ENCODE assay signal across 9 mouse cellular contexts in genomic region chr2:28688431-28688830, GRCm38 (mm10). TPM values are rescaled to one million over a fixed set of nuclear protein-coding genes. Genes with fewer than 3 reads are reported as not detected.
DNase-seq lines count a peak whose midpoint lies in the region; ATAC-seq and TF ChIP-seq lines count a peak whose summit lies in the region.
"Had no signal": no experiment of that assay in that cellular context is flagged by ENCODE, and none has a peak within 500 bp of the region (broad histone marks: within the 10 kb centered on the region; RNA-seq: fewer than 3 reads in every experiment).

No protein-coding gene starts in this region.

- no peaks in the 10 kb centered on the region for H3K27me3 ChIP-seq in hindbrain, embryonic 10.5 days (ENCODE audit: insufficient read depth, poor library complexity, severe bottlenecking)
- H3K27me3 ChIP-seq in hindbrain, embryonic 13.5 days: no peaks in the 10 kb centered on the region
- no peaks in the 10 kb centered on the region for H3K27me3 ChIP-seq in testis, adult 2 months (ENCODE audit: control insufficient read depth, insufficient read depth, low read length)

- H3K36me3 ChIP-seq in hindbrain, embryonic 10.5 days: peaks cover 58% of the 10 kb centered on the region
- H3K36me3 ChIP-seq in hindbrain, embryonic 13.5 days: peaks cover 65% of the 10 kb centered on the region
- H3K36me3 ChIP-seq in testis, adult 2 months (ENCODE audit: control insufficient read depth, insufficient read depth, low read length): peaks cover 2% of the 10 kb centered on the region

- no peaks in the 10 kb centered on the region for H3K4me1 ChIP-seq in hindbrain, embryonic 10.5 days (replicated peaks)
- no peaks in the 10 kb centered on the region; the same call in 1 of the 2 replicates for H3K4me1 ChIP-seq in hindbrain, embryonic 13.5 days (replicated peaks)
- H3K4me1 ChIP-seq in testis, adult 2 months (ENCODE audit: control insufficient read depth, insufficient read depth, low read length): no peaks in the 10 kb centered on the region

- H3K4me3 ChIP-seq in hindbrain, embryonic 10.5 days: no peak overlapping the region
- H3K4me3 ChIP-seq in hindbrain, embryonic 13.5 days: no peak overlapping the region
- H3K4me3 ChIP-seq in testis, adult 2 months (ENCODE audit: control insufficient read depth, low read depth, low read length): no peak overlapping the region

- no peak overlapping the region for H3K27ac ChIP-seq in hindbrain, embryonic 10.5 days
- no peak overlapping the region for H3K27ac ChIP-seq in hindbrain, embryonic 13.5 days
- no peak overlapping the region for H3K27ac ChIP-seq in testis, adult 2 months (ENCODE audit: control insufficient read depth, insufficient read depth, low read depth, low read length)

- ATAC-seq in hindbrain, embryonic 13.5 days (ENCODE audit: low FRiP score): no peak
- ATAC-seq in neutrophil, adult 5-6 weeks (ENCODE audit: extremely low read depth, insufficient number of reproducible peaks, low FRiP score, poor library complexity, severe bottlenecking): peak; percentile 16; the same call in 1 of the 2 replicates

- DNase-seq in hindbrain, embryonic 10.5 days (ENCODE audit: low spot score): peak; percentile 28
- DNase-seq in testis, postnatal 14 days (ENCODE audit: low spot score): no peak
- peak; percentile 22 for DNase-seq in embryo, embryonic 9.5 days (ENCODE audit: extremely low spot score)
- DNase-seq in gastrocnemius, postnatal 4 days (ENCODE audit: low spot score in 2 of 2): no peak
- no peak for DNase-seq in left cerebral cortex, adult 18-20 months (ENCODE audit: low spot score in 2 of 2)

- TF ChIP-seq CTCF in testis, adult 2 months (IDR thresholded peaks at IDR 0.05; ENCODE audit: control insufficient read depth, insufficient read depth, insufficient replicate concordance, low read depth, low read length): peak; percentile 58; the same call in 1 of the 2 replicates

- H3K9me3 ChIP-seq in hindbrain, embryonic 10.5 days: no peaks in the 10 kb centered on the region
- no peaks in the 10 kb centered on the region for H3K9me3 ChIP-seq in hindbrain, embryonic 13.5 days

- H3K4me2 ChIP-seq in hindbrain, embryonic 13.5 days: no peak overlapping the region

- H3K9ac ChIP-seq in hindbrain, embryonic 13.5 days: no peak overlapping the region

- no peak for TF ChIP-seq POLR2A in testis, adult 2 months (IDR thresholded peaks at IDR 0.05; ENCODE audit: control insufficient read depth, low read depth, low read length)

- 53% methylated on average over 3 of the region's 3 CpGs for WGBS in hindbrain, embryonic 10.5 days
- 52% methylated on average over 3 of the region's 3 CpGs for WGBS in hindbrain, embryonic 13.5 days

RNA-seq across cellular contexts. Expression of gene Spaca9, which starts 11.1 kb away (rescaled TPM):
- 4.4 TPM in 2 replicates for polyA plus RNA-seq in hindbrain, embryonic 10.5 days (2016; fragmentation: Nextera tagmentation; extraction: Ambion mirVana)
- polyA plus RNA-seq in hindbrain, embryonic 13.5 days (2015; fragmentation: Nextera tagmentation; extraction: Ambion mirVana): 3.8 and 4.0 TPM in 2 replicates
- polyA plus RNA-seq in testis, adult 2 months (2012; rRNA removed): 1,393 and 1,506 TPM in 2 replicates
- total RNA-seq in neutrophil, adult 5-6 weeks (2017): 0.98 TPM in 1 of 2 replicates, not detected in the other
- under 1 TPM in 1 of 2 experiments, not detected in 1; 0.88 TPM for total RNA-seq in gastrocnemius, postnatal 4 days (2021)
- under 1 TPM in 1 of 2 experiments, not detected in 1; 0.61 TPM for total RNA-seq in left cerebral cortex, adult 18-20 months (2021)
- total RNA-seq: left cerebral cortex, postnatal 25 days had no signal

RNA-seq across cellular contexts. Expression of gene Ak8, which starts 11.5 kb away (rescaled TPM):
- polyA plus RNA-seq in hindbrain, embryonic 10.5 days (2016; fragmentation: Nextera tagmentation; extraction: Ambion mirVana): 0.73 and 1.7 TPM in 2 replicates
- polyA plus RNA-seq in hindbrain, embryonic 13.5 days (2015; fragmentation: Nextera tagmentation; extraction: Ambion mirVana): 1.9 and 2.3 TPM in 2 replicates
- 294 and 299 TPM in 2 replicates for polyA plus RNA-seq in testis, adult 2 months (2012; rRNA removed)
- total RNA-seq in neutrophil, adult 5-6 weeks (2017): 1.4 TPM in 1 of 2 replicates, not detected in the other
- under 1 TPM in 1 of 2 experiments, not detected in 1; 0.23 TPM for total RNA-seq in gastrocnemius, postnatal 4 days (2021)
- total RNA-seq in left cerebral cortex, adult 18-20 months (2021): 1 to 10 TPM; 1.1 to 1.5 TPM

RNA-seq across cellular contexts. Expression of gene Tsc1, which starts 47.4 kb away (rescaled TPM):
- polyA plus RNA-seq in hindbrain, embryonic 10.5 days (2016; fragmentation: Nextera tagmentation; extraction: Ambion mirVana): 21.8 and 23.8 TPM in 2 replicates
- 33.7 and 33.9 TPM in 2 replicates for polyA plus RNA-seq in hindbrain, embryonic 13.5 days (2015; fragmentation: Nextera tagmentation; extraction: Ambion mirVana)
- polyA plus RNA-seq in testis, adult 2 months (2012; rRNA removed): 20.3 and 21.6 TPM in 2 replicates
- 32.5 and 32.9 TPM in 2 replicates for total RNA-seq in neutrophil, adult 5-6 weeks (2017)
- total RNA-seq in gastrocnemius, postnatal 4 days (2021): 10 to 100 TPM; 21.9 to 22.3 TPM
- 10 to 100 TPM; 54.4 to 58.4 TPM for total RNA-seq in left cerebral cortex, adult 18-20 months (2021)

Comparison
In these comparisons a context has a peak if more than half of its experiments do, and no peak if none do; other contexts are left out.
1. DNase-seq: peak in hindbrain, embryonic 10.5 days (single experiment) and embryo, embryonic 9.5 days (single experiment); none in testis, postnatal 14 days (single experiment), gastrocnemius, postnatal 4 days (0 of 2) and left cerebral cortex, adult 18-20 months (0 of 2).